1 mouse cellular context compared by ENCODE assay signal in the genomic region with DNA sequence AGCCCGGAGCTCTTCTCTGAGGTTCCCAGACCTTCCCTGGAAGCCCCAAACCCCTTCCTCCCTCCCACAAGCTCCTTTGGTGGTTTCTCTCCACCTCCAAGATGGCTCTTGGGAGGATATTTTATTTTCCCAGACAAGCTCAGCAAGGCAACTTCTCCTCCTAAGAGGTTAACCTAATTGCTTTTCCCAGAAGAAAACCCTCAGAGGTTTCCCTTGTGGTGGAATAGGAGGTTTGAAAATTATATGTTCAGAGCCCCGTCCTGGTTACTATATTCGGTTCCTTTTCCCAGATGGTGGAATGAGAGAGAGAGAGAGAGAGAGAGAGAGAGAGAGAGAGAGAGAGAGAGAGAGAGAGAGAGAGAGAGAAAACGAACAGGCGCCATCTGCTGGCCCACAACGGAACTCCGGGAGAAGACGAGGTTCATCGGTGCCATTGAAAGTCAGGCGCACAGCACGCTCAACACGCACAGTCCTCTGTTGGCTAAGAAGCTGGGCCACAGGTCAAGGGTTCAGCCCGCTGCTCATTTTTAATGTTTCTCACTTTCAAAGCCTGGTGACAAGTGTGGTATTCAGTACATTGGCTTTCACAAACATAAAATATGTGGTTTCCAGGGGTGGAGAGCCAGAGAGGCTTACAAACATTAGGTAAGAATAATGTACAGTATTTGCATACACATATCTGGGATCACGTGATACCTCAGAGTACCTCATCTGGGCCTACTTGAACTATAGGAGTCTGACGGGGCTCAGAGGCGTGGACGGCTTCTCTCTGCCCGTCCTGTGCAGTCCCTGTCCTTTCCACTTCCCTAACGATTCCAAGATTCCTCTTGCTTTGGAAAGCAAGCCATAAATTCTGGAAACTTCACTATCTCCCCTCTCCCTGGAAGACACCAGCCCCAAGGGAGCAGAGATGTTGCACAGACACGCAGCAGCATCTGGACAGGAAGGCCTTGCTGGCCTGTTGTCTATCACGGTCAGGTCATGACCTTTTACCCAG.
A peak's percentile ranks its signal among the peaks of the same experiment; 100 is the strongest.
TF ChIP-seq lines count a peak whose summit lies in the region.

No protein-coding gene starts in this region.

TF ChIP-seq in CH12.LX, 34 proteins besides CTCF, POLR2A, EP300 and RAD21 (continued from another document):
- TF ChIP-seq E2F4 (IDR thresholded peaks at IDR 0.05; ENCODE audit: insufficient replicate concordance, low read depth, low read length): no peak
- TF ChIP-seq IRF4 (IDR thresholded peaks at IDR 0.05; ENCODE audit: low read depth, low read length): peak; percentile 71
- peak; percentile 39; the same call in 1 of the 2 replicates for TF ChIP-seq NRF1 (IDR thresholded peaks at IDR 0.05; ENCODE audit: low read depth, low read length)
- TF ChIP-seq MAX (IDR thresholded peaks at IDR 0.05; ENCODE audit: low read length): peak; percentile 29; the same call in 1 of the 2 replicates
- peak; percentile 43; the same call in 1 of the 2 replicates for TF ChIP-seq HCFC1 (IDR thresholded peaks at IDR 0.05; ENCODE audit: low read depth, low read length)
- TF ChIP-seq ZC3H11A (IDR thresholded peaks at IDR 0.05; ENCODE audit: low read depth, low read length): peak; percentile 8; the same call in 1 of the 2 replicates
- no peak for TF ChIP-seq CHD2 (IDR thresholded peaks at IDR 0.05; ENCODE audit: low read length)
- TF ChIP-seq SIN3A (IDR thresholded peaks at IDR 0.05; ENCODE audit: low read length): no peak
- TF ChIP-seq POLR2AphosphoS2 (IDR thresholded peaks at IDR 0.05; ENCODE audit: low read depth, low read length): no peak
- TF ChIP-seq ZMIZ1 (IDR thresholded peaks at IDR 0.05; ENCODE audit: low read depth, low read length): no peak
- TF ChIP-seq MEF2A (IDR thresholded peaks at IDR 0.05; ENCODE audit: borderline replicate concordance, low read depth, low read length): peak; percentile 65; the same call in 1 of the 2 replicates
- TF ChIP-seq GABPA (IDR thresholded peaks at IDR 0.05; ENCODE audit: insufficient replicate concordance, low read depth, low read length): no peak
